Mouse (Mus musculus) urinary bladder, adult 18-20 months (tissue): ENCODE results near the gene Cfap45.

ENCODE experiments used
- DNase-seq, 2 experiments: peaks; one replicate each; pipeline ENCODE4 v3.0.0; 2022; ENCODE audit warnings: low spot score in 2 of 2, mixed read lengths in 2 of 2

Gene Cfap45

DNA sequence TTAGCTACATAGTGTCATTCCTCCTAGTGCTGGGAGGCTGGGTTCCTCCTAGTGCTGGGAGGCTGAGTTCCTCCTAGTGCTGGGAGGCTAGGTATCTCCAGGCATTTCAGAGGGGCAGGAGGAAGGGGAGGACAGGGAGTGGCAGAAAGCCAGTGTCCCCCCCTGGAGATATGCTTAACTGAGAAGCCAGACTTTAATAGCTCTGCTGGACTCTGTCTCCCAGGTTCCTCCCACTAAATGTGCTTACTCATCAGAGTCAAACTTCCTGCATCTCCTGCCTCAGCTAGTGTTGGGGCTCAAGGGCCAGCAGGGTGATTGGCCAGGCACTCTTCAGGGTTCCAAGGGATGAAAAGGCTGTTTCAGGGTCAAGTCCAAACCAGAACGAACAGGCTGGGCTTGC lies 5.2 kb upstream of the Cfap45 start:
- no peak for DNase-seq

GRCm38 (mm10) chr1:172518013-172518412 lies 2.6 kb upstream of the Cfap45 start:
- no peak for DNase-seq

DNA sequence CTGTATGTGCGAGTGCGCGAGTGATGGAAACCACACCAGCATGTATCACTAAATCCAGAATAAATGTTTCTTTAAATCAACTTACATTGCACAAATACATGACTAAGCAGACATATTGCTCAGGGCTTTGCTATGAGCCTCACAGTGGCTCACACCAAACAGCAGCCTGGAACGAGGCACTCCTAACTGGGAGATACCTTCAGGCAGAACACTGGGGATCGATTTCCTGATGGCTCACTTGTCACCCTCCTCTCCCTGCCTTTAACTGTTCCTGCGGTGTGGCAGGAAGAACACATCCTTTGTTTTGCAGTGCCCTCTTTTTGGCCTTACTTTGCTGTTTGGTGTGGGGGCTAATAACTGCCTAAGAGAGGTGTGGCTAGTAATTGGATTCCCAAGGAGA lies 957 bp upstream of the Cfap45 start:
- DNase-seq = no peak

DNA sequence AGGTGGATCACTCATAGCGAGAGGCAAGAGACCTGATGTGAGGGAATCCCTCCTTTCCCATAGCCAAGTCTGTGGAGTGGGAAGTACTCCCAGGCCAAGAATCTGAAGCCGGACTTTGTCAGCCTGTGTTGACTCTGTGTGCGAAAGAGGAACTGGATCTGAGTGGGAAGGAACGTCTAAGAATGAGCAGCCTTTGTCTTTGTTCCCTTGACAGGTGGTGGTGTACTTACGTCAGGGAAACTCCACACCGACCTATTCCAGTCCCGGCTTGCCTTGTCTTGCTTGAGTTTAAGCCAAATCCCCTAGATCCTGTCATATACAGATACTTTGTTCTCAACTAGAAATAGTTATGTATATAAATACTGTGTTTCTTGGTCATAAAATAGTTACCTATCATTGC lies 1.9 kb downstream of the Cfap45 start:
- DNase-seq = no peak

DNA sequence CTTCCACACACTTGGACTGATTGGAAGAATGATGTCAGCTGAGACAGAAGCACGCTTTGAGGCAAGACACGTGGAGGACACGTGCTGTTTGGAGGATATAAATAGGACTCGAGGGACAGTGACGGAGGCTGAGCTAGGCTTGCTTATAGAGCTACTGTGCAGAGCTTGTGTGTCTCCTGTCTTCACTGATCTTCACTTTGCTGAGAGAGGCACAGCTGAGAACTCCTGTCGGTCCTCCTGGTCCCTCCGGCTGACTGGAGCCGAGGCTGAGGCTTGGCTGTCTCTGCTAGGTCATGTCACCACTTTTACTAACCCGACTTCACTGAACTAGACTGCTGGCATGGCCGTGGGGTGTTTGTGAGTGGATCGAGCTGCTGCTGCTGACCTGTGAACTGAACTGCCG lies 3.1 kb downstream of the Cfap45 start:
- no peak for DNase-seq

DNA sequence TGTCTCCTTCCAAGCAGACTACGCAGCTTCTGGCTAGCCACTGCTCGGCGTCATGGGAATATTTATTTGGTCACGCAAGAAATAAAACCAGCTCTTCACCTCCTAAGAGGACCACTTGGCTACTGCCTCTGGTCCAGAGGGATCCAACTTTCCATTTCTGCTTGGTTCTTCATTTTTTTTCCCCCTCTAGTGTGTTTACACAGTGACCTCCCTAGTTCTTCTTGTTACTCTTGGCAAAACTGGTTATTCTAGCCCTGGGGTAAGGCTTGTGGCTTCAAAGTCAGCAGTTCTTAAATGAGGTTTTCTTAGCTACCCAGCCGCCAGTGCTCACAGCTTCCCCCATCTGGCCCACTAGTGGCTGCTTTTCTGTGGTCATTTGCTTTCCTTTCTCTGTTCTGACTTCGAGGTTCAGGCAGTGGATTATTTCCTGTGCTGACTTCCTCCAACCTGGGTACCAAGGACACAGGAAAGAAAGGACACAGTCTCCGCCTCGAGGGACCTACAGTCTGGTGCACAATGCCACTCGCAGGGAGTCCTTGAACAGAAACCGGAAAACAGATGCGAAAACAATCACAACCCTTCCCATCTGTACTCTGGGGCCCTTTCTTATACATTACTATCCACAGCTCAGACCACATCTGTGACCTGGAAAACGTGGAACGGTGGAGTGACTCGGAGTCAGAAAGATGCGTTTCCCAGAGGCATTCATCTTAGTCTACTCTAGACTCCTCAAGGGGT lies 4.6 kb downstream of the Cfap45 start:
- DNase-seq = peak in 1 of 2 experiments; percentile 42

DNA sequence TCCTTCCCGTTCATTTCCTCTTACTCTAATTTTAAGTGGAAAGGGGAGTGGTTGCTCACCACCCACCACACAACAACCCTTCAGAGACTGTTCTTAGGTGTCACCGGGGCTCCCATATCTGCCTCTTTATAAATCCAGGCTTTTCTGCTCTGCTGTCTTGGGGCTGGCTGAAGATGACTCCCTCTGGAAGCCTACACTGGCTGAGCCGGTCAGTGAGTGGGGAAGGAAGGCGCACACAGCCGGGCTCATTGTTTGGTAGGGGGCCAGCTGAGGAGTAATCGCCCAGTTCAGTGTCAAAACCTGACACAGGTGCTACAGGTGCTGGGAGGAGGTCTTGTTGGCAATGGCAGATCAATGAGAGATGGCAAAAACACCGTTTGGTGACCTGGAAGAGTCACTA lies 5.4 kb downstream of the Cfap45 start:
- DNase-seq = no peak

DNA sequence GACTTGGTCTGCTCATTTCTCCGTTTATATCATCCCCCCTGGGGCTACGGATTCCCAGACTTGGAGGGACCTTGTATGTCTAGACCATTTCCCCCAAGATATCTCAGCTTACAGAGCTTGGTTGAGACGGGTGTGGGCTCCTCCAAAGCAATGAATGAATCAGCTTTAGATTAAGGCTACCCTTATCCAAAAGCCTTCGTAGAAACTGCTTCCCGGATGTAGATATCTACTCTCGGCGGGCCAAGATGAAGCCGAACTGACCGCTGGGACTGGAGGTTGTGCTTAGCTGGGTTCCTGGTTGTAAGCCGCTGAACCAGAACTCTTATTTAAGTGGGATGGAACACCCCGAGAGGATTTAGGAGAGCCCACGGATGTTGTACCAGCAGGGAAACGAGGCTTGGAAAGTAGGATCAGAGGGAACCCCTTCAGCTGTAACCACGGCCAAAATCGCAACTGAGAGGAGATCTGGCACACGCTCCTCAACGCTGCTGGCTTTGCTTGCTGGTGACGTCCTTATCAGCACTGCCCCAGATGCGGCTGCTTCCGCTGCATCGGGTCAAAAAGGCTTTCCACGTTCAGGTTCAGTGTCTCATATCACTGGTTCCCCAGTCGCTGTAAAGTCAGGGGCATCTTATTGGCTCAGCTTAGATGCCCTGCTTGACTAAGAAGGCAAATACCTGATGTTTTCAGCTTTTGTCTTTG lies 5.9 kb downstream of the Cfap45 start:
- no peak for DNase-seq

DNA sequence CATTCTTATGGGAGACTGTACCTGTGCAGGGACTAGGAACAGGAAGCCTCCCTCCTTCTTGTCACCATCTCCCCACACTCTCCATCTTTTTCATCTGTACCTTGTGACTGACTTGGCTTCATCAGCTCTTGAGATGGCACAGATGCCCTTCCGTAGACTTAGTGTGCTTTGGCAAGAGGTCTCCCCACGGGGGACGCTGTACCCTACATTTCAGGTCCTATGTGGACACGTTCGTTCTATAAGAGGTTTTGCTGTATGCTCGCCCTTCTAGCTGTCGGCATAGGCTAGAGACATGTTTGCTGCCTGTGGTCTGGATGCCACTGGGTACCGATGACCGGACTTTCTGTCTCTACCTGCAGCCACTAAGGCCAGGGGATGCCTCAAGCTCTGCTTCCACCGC lies 6.8 kb downstream of the Cfap45 start:
- DNase-seq = no peak

DNA sequence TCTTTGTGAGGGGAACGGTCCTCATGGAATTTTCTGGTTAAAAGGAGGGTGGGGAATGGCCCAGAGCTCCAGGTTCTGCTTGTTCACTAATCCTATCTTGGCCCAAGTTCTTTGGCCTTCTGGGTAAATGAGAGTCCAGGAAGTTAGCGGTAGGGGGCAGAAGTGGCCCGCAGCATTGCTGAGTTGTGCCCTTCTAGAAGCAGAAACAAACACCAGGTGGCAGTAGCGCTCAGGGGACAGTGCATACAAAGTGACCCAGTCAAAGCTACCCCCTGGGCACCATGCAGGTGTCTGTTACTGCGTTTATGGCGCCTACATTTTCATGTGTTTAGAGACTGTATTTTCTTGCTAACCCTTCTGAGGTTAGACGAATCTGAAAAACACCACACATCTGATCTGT lies 8.1 kb downstream of the Cfap45 start:
- DNase-seq = peak; percentile 85 to 86

DNA sequence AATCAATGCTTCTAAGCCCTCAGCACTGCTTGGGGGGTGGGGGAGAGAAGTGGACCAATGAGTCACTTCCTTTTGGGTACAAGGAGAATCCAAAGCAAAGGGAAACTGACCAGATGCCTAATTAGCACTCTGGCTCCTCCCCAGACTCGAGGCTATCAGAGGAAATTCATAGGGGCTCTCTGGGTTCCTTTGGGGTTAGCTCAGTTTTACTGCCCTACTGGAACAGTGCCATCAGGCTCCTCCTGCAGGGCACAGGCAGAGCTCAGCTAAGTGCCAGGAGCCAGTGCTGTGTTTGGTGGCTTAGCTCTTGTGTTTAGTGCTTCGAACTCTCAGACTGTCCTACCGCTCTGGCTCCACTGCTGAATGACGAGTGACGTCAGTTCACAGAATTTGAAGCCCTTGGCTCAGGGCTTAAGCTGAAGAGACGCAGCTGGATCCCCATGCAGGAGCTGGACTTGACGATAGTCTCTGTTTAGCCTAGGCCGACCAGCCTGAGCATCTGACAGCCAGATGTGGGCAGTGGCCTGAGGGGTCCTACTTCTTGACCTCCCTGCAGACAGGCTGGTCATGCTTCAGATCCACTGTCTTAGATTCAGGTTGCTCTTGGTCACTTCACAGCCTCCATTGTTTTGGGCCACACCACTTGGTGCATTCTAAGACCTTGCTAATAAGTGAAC lies 10.1 kb downstream of the Cfap45 start:
- DNase-seq = no peak

- DNase-seq = peak in 1 of 2 experiments; percentile 55
These were observed 11.9 kb downstream of the Cfap45 start for GRCm38 (mm10) chr1:172532551-172532950.

GRCm38 (mm10) chr1:172535116-172535515 lies 14.5 kb downstream of the Cfap45 start:
- DNase-seq = no peak

- DNase-seq = peak in 1 of 2 experiments; percentile 45
These were observed 19.2 kb downstream of the Cfap45 start for GRCm38 (mm10) chr1:172539827-172540226.

GRCm38 (mm10) chr1:172540283-172540820 lies 19.8 kb downstream of the Cfap45 start:
- DNase-seq = no peak

GRCm38 (mm10) chr1:172546062-172546461 lies 25.5 kb downstream of the Cfap45 start:
- no peak for DNase-seq

GRCm38 (mm10) chr1:172548501-172548900 lies 27.9 kb downstream of the Cfap45 start:
- DNase-seq = no peak

DNA sequence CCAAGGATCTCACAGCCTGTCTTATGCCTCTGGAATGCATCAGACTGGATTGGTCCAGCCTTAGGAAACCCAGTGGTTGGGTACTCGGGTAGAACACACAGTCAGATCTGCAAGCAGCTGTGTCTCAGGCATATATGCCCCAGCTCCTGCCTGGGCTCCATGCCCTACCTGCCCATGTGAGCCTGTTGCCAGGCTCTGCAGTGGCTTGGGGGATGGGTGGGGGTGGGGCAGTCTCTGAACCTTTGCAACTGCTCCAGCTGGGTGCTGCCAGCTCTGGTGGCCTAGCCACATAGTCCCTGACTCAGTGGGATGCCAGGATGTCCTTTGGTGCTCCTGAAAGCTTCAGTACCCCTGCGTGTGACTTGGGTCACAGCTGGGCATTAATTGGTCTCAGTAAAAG lies 28.7 kb downstream of the Cfap45 start:
- DNase-seq = no peak

- no peak for DNase-seq
These were observed 29.1 kb downstream of the Cfap45 start for GRCm38 (mm10) chr1:172549717-172550116.

- DNase-seq = peak in 1 of 2 experiments; percentile 59
These were observed 29.9 kb downstream of the Cfap45 start for GRCm38 (mm10) chr1:172550551-172550951.

GRCm38 (mm10) chr1:172551009-172551408 lies 30.4 kb downstream of the Cfap45 start:
- DNase-seq = no peak

GRCm38 (mm10) chr1:172552623-172553022 lies 32.0 kb downstream of the Cfap45 start:
- no peak for DNase-seq
